Mouse (Mus musculus) lung, adult 2 months (tissue): Measurements from ENCODE around the gene Ilf3.

Source experiments
- CTCF ChIP-seq: fragments of 200-500 bp; IDR thresholded peaks from 2 replicates; pipeline ENCODE4 v1.5.1; 2011; ENCODE audit warnings: mild to moderate bottlenecking, low read length, control low read depth; ENCODE audit not compliant: insufficient read depth
- POLR2A ChIP-seq: fragments of 200-500 bp; IDR thresholded peaks from 2 replicates; pipeline ENCODE4 v1.6.1; 2011; ENCODE audit warnings: low read depth, mild to moderate bottlenecking, control low read depth, low read length, borderline replicate concordance; ENCODE audit errors: extremely low read depth

DNA sequence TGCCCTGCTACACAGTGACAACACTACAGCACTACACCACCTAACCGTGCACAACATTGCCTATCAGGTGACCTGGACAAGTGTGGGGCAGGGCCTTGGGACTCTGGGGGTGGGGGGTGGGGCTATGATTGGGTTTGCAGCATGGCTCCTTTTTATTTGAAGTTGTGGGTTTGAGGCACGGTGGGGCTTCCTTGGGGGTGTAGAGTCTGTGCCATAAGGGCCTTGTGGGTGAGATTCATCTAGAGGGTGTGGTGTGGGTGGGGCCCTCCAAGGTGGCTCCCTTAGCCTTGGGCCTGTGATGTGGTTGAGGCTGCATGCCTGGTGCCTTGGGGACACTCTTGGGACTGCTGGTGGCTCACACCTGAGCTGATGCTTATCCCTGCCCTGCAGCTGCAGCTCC, 52.0 kb downstream of the Ilf3 start:
- no peak for TF ChIP-seq POLR2A
- TF ChIP-seq CTCF, result no peak
